7 mouse cellular contexts compared by ENCODE assay signal in the genomic region with DNA sequence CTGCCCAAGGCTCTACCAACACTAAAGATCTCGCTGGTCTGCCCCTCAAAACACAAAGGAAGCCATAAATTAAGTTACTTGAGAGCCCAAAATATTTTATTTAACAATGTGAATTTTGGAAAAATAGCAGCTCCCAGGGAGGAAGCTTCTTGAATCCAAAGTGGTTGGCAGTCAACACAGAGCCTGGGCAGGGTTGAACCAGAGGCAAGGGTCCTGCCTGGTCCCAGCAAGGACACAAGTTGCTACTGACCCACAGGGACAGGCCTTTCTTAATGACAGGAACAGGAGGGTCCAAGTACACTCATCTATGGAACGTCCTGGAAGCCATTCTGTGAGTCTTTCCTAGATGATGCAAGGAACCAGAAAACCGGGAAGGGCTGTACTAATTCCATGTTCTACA. TPM values are rescaled to one million over a fixed set of nuclear protein-coding genes. Genes with fewer than 3 reads are reported as not detected.
DNase-seq lines count a peak whose midpoint lies in the region; ATAC-seq lines count a peak whose summit lies in the region.

No protein-coding gene starts in this region.

- peaks cover 19% of the 10 kb centered on the region for H3K36me3 ChIP-seq in lung, embryonic 16.5 days (ENCODE audit: control insufficient read depth, insufficient read depth, low read length)
- H3K36me3 ChIP-seq in forebrain, embryonic 14.5 days (ENCODE audit: control insufficient read depth, insufficient read depth, low read length), result peaks cover 57% of the 10 kb centered on the region
- H3K36me3 ChIP-seq in limb, embryonic 15.5 days, result peaks cover 46% of the 10 kb centered on the region
- no peaks in the 10 kb centered on the region for H3K36me3 ChIP-seq in stomach, embryonic 16.5 days (ENCODE audit: control insufficient read depth, insufficient read depth, low read length)

- 53% methylated on average over 3 of the region's 3 CpGs for WGBS in lung, embryonic 16.5 days
- 59% methylated on average over 3 of the region's 3 CpGs for WGBS in forebrain, embryonic 14.5 days
- WGBS in limb, embryonic 15.5 days, result 56% methylated on average over 3 of the region's 3 CpGs
- 54% methylated on average over 3 of the region's 3 CpGs for WGBS in stomach, embryonic 16.5 days

- H3K9ac ChIP-seq in lung, embryonic 16.5 days (ENCODE audit: low read length), result peak overlapping the region; percentile 98; the same call in 1 of the 2 replicates
- peak overlapping the region; percentile 93; the same call in 1 of the 2 replicates for H3K9ac ChIP-seq in forebrain, embryonic 14.5 days (ENCODE audit: low read length)
- H3K9ac ChIP-seq in limb, embryonic 15.5 days, result no peak overlapping the region
- no peak overlapping the region for H3K9ac ChIP-seq in stomach, embryonic 16.5 days (ENCODE audit: low read length)

- H3K27ac ChIP-seq in lung, embryonic 16.5 days (ENCODE audit: low read length), result no peak overlapping the region
- H3K27ac ChIP-seq in forebrain, embryonic 14.5 days (ENCODE audit: low read depth, low read length), result no peak overlapping the region
- H3K27ac ChIP-seq in limb, embryonic 15.5 days, result no peak overlapping the region
- H3K27ac ChIP-seq in stomach, embryonic 16.5 days (ENCODE audit: low read length), result no peak overlapping the region

- H3K9me3 ChIP-seq in lung, embryonic 16.5 days (ENCODE audit: control insufficient read depth, low read length), result no peaks in the 10 kb centered on the region
- H3K9me3 ChIP-seq in forebrain, embryonic 14.5 days (replicated peaks; ENCODE audit: control insufficient read depth, low read length), result no peaks in the 10 kb centered on the region
- H3K9me3 ChIP-seq in limb, embryonic 15.5 days, result no peaks in the 10 kb centered on the region
- H3K9me3 ChIP-seq in stomach, embryonic 16.5 days (replicated peaks; ENCODE audit: control insufficient read depth, low read length), result no peaks in the 10 kb centered on the region

- no peaks in the 10 kb centered on the region for H3K27me3 ChIP-seq in lung, embryonic 16.5 days (ENCODE audit: control insufficient read depth, insufficient read depth, low read depth, low read length)
- H3K27me3 ChIP-seq in forebrain, embryonic 14.5 days (replicated peaks; ENCODE audit: control insufficient read depth, insufficient read depth, low read length), result no peaks in the 10 kb centered on the region
- no peaks in the 10 kb centered on the region for H3K27me3 ChIP-seq in limb, embryonic 15.5 days
- no peaks in the 10 kb centered on the region for H3K27me3 ChIP-seq in stomach, embryonic 16.5 days (ENCODE audit: control insufficient read depth, insufficient read depth, low read length)

- peaks cover 26% of the 10 kb centered on the region for H3K4me1 ChIP-seq in lung, embryonic 16.5 days (replicated peaks; ENCODE audit: control insufficient read depth, insufficient read depth, low read length)
- H3K4me1 ChIP-seq in forebrain, embryonic 14.5 days (ENCODE audit: control insufficient read depth, insufficient read depth, low read length), result peaks cover 35% of the 10 kb centered on the region
- H3K4me1 ChIP-seq in limb, embryonic 15.5 days, result peaks cover 34% of the 10 kb centered on the region
- peaks cover 21% of the 10 kb centered on the region for H3K4me1 ChIP-seq in stomach, embryonic 16.5 days (ENCODE audit: control insufficient read depth, insufficient read depth, low read length)

- H3K4me2 ChIP-seq in lung, embryonic 16.5 days (ENCODE audit: low read depth, low read length), result peak overlapping the region; percentile 73
- H3K4me2 ChIP-seq in forebrain, embryonic 14.5 days (ENCODE audit: low read length), result peak overlapping the region; percentile 91
- peak overlapping the region; percentile 90 for H3K4me2 ChIP-seq in limb, embryonic 15.5 days
- peak overlapping the region; percentile 29; the same call in 1 of the 2 replicates for H3K4me2 ChIP-seq in stomach, embryonic 16.5 days (ENCODE audit: low read depth, low read length)

- ATAC-seq in lung, embryonic 16.5 days (ENCODE audit: low read depth), result no peak
- ATAC-seq in forebrain, embryonic 14.5 days, result peak; percentile 19; the same call in 1 of the 2 replicates
- ATAC-seq in limb, embryonic 15.5 days (ENCODE audit: insufficient number of reproducible peaks, low FRiP score, low TSS enrichment, low read depth), result no peak
- no peak for ATAC-seq in stomach, embryonic 16.5 days (ENCODE audit: insufficient read depth, low FRiP score)

- peak overlapping the region; percentile 98 for H3K4me3 ChIP-seq in lung, embryonic 16.5 days (ENCODE audit: low read length)
- peak overlapping the region; percentile 84; the same call in 1 of the 2 replicates for H3K4me3 ChIP-seq in forebrain, embryonic 14.5 days (ENCODE audit: low read depth, low read length)
- H3K4me3 ChIP-seq in limb, embryonic 15.5 days, result peak overlapping the region; percentile 94
- H3K4me3 ChIP-seq in stomach, embryonic 16.5 days (replicated peaks; ENCODE audit: low read length), result peak overlapping the region; percentile 92

- no peak for DNase-seq in lung, postnatal 4 days
- DNase-seq in forebrain, embryonic 14.5 days (ENCODE audit: low spot score), result no peak
- no peak for DNase-seq in left cerebral cortex, adult 8-10 months (ENCODE audit: low spot score in 2 of 2)
- no peak for DNase-seq in urinary bladder, postnatal 25 days (ENCODE audit: low spot score)

RNA-seq across cellular contexts. Expression of gene Inpp5e, which starts 0.4 kb away (rescaled TPM):
- 18.7 and 22.1 TPM in 2 replicates for polyA plus RNA-seq in lung, embryonic 16.5 days (2015; fragmentation: Nextera tagmentation; extraction: Ambion mirVana)
- 13.9 and 16.2 TPM in 2 replicates for polyA plus RNA-seq in forebrain, embryonic 14.5 days (2014; fragmentation: Nextera tagmentation; extraction: Ambion mirVana)
- 17.1 and 19.6 TPM in 2 replicates for polyA plus RNA-seq in limb, embryonic 15.5 days (2015; fragmentation: Nextera tagmentation; extraction: Ambion mirVana)
- 15.2 and 15.9 TPM in 2 replicates for polyA plus RNA-seq in stomach, embryonic 16.5 days (2015; fragmentation: Nextera tagmentation; extraction: Ambion mirVana)
- 10 to 100 TPM; 23.8 to 29.1 (median 25.7) TPM for total RNA-seq in left cerebral cortex, adult 8-10 months (2022)

RNA-seq across cellular contexts. Expression of gene Pmpca, which starts 20.2 kb away (rescaled TPM):
- polyA plus RNA-seq in lung, embryonic 16.5 days (2015; fragmentation: Nextera tagmentation; extraction: Ambion mirVana), result 94.7 and 98.6 TPM in 2 replicates
- polyA plus RNA-seq in forebrain, embryonic 14.5 days (2014; fragmentation: Nextera tagmentation; extraction: Ambion mirVana), result 70.1 and 72.6 TPM in 2 replicates
- polyA plus RNA-seq in limb, embryonic 15.5 days (2015; fragmentation: Nextera tagmentation; extraction: Ambion mirVana), result 91.1 and 95.2 TPM in 2 replicates
- 97.0 and 104 TPM in 2 replicates for polyA plus RNA-seq in stomach, embryonic 16.5 days (2015; fragmentation: Nextera tagmentation; extraction: Ambion mirVana)
- total RNA-seq in left cerebral cortex, adult 8-10 months (2022), result 10 to 100 TPM; 90.0 to 96.3 (median 92.2) TPM

RNA-seq across cellular contexts. Expression of gene Entr1, which starts 20.2 kb away (rescaled TPM):
- 112 and 117 TPM in 2 replicates for polyA plus RNA-seq in lung, embryonic 16.5 days (2015; fragmentation: Nextera tagmentation; extraction: Ambion mirVana)
- polyA plus RNA-seq in forebrain, embryonic 14.5 days (2014; fragmentation: Nextera tagmentation; extraction: Ambion mirVana), result 149 and 152 TPM in 2 replicates
- polyA plus RNA-seq in limb, embryonic 15.5 days (2015; fragmentation: Nextera tagmentation; extraction: Ambion mirVana), result 111 and 121 TPM in 2 replicates
- 98.7 and 105 TPM in 2 replicates for polyA plus RNA-seq in stomach, embryonic 16.5 days (2015; fragmentation: Nextera tagmentation; extraction: Ambion mirVana)
- total RNA-seq in left cerebral cortex, adult 8-10 months (2022), result 100 to 1,000 TPM; 130 to 136 (median 133) TPM

RNA-seq across cellular contexts. Expression of gene Snapc4, which starts 28.9 kb away (rescaled TPM):
- 25.3 and 25.6 TPM in 2 replicates for polyA plus RNA-seq in lung, embryonic 16.5 days (2015; fragmentation: Nextera tagmentation; extraction: Ambion mirVana)
- 15.7 and 27.1 TPM in 2 replicates for polyA plus RNA-seq in forebrain, embryonic 14.5 days (2014; fragmentation: Nextera tagmentation; extraction: Ambion mirVana)
- 23.7 and 25.8 TPM in 2 replicates for polyA plus RNA-seq in limb, embryonic 15.5 days (2015; fragmentation: Nextera tagmentation; extraction: Ambion mirVana)
- 25.8 and 26.1 TPM in 2 replicates for polyA plus RNA-seq in stomach, embryonic 16.5 days (2015; fragmentation: Nextera tagmentation; extraction: Ambion mirVana)
- 10 to 100 TPM; 52.6 to 88.3 (median 75.3) TPM for total RNA-seq in left cerebral cortex, adult 8-10 months (2022)

RNA-seq across cellular contexts. Expression of gene Sec16a, which starts 35.7 kb away (rescaled TPM):
- polyA plus RNA-seq in lung, embryonic 16.5 days (2015; fragmentation: Nextera tagmentation; extraction: Ambion mirVana), result 21.8 and 23.2 TPM in 2 replicates
- polyA plus RNA-seq in forebrain, embryonic 14.5 days (2014; fragmentation: Nextera tagmentation; extraction: Ambion mirVana), result 23.4 and 24.6 TPM in 2 replicates
- polyA plus RNA-seq in limb, embryonic 15.5 days (2015; fragmentation: Nextera tagmentation; extraction: Ambion mirVana), result 26.2 and 30.5 TPM in 2 replicates
- polyA plus RNA-seq in stomach, embryonic 16.5 days (2015; fragmentation: Nextera tagmentation; extraction: Ambion mirVana), result 28.2 and 31.5 TPM in 2 replicates
- 10 to 100 TPM; 41.2 to 50.9 (median 43.0) TPM for total RNA-seq in left cerebral cortex, adult 8-10 months (2022)

Comparison
In these comparisons a context has a peak if more than half of its experiments do, and no peak if none do; other contexts are left out.
1. H3K4me2 ChIP-seq: peak in every context shown above with its lines; median percentile 91 in forebrain, embryonic 14.5 days; 90 in limb, embryonic 15.5 days; 73 in lung, embryonic 16.5 days; 29 in stomach, embryonic 16.5 days.
2. H3K9ac ChIP-seq: peak in lung, embryonic 16.5 days (single experiment) and forebrain, embryonic 14.5 days (single experiment); none in limb, embryonic 15.5 days (single experiment) and stomach, embryonic 16.5 days (single experiment).
3. Peak in every context shown above with its lines, with median percentiles within 50 percentile points of each other: H3K4me3 ChIP-seq.